Mouse (Mus musculus): ENCODE measurements around the gene Fam114a1.

Gene Fam114a1

DNA sequence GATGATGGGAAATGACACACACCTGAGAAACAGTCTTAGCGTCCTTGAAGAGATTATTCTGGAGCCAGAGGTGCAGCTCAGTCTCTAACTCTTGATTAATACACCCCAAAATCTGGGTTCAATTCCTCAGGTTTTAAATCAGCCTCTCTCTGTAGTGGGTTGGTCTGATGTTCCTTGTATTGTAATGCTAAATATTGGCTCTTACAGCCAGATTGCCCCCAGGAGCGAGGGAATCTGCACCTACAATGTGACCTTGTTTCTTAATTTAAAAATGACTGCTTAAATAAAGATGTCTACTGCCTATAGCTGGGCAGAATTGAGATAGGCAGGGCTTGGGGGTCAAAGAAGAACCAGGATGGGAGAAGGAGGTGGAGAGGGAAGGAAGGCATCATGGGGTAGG, 89.9 kb downstream of the Fam114a1 start:
- DNase-seq: no peak

- no peak for DNase-seq
These were observed 92.4 kb downstream of the Fam114a1 start for GRCm38 (mm10) chr5:65062236-65062635.

DNA sequence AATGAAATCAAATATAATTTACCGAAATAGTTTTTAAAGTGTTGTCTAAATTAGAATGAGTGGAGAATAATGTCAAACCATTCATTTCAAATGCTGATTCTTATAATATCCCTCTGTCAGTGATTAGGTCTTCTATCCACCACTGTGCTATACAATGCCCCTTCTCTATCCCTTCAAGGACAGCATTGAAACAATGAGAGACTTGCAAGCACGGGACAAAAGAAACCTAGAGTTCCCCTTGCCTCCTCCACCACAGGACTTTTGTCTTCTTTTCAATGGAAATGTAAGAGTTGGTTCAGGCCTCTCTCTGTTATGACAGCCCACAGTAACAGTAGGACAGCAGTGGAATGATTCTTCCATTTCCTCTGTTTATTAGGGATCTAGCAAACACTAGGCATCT, 93.4 kb downstream of the Fam114a1 start:
- DNase-seq: no peak

- no peak for DNase-seq
These were observed 98.3 kb downstream of the Fam114a1 start for GRCm38 (mm10) chr5:65068166-65068565.

GRCm38 (mm10) chr5:65069872-65070271, 100.0 kb downstream of the Fam114a1 start:
- DNase-seq: no peak

DNA sequence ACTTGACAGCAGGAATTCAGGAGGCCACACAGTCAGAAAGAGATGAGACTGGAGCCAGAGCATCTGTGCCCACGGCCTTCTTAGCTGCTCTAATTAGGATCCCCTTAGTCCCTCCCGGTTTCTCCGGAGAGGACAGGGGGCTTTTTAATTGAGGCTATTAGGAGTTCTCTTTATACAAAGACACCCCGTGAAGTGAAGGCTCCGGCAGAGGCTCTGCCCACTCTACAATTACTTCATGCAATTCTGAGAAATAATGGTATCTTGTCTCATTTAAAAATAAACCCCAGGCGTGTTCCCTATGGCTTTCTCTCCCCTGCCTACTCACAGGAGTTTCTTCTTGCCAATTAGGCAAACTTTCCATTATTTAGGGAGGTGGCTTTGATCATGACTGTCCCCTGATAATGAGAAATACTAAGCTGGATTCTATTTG, 101.8 kb downstream of the Fam114a1 start:
- no peak for DNase-seq

DNA sequence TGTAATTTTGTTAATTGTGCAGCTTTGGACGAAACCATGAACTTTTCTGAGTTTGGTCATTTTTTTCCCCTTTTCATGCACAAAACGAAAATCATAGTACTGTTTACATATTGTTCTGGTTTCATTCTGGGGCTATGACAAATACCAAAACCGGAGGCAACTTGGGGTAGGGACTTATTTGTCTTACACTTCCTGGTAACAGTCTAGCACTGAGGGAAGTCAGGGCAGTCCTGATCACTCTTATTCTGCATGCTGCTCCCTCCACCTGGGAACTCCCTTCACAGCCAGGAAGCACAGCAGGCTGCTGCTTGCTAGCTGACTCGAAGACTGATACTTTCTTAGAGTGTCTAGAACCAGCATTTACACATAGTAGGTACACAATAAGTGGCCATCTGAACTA, 103.4 kb downstream of the Fam114a1 start:
- no peak for DNase-seq

- no peak for DNase-seq
These were observed 104.8 kb downstream of the Fam114a1 start for GRCm38 (mm10) chr5:65074693-65075092.

- DNase-seq: no peak
These were observed 106.2 kb downstream of the Fam114a1 start for GRCm38 (mm10) chr5:65076087-65076486.

DNA sequence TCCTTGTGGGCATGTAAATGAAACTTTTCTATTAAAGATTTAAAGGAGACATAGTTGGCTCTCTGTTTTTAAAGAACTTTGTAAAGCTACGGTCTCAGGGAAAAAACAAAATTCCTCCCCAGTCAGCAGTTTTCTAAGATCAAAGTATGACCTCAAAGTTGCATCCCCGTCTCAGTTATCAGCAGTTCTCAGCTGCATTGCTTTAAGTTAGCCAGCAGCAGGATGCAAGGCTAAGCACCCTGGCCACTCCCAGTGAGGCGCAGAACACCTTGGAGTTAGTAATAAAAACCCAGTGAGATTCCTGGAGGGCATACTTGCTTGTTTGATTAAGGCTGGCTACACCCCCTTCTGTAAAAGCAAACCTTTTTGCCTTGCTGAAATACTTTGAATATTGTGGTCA, 106.9 kb downstream of the Fam114a1 start:
- DNase-seq: no peak

GRCm38 (mm10) chr5:65078081-65078480, 108.2 kb downstream of the Fam114a1 start:
- DNase-seq: no peak

DNA sequence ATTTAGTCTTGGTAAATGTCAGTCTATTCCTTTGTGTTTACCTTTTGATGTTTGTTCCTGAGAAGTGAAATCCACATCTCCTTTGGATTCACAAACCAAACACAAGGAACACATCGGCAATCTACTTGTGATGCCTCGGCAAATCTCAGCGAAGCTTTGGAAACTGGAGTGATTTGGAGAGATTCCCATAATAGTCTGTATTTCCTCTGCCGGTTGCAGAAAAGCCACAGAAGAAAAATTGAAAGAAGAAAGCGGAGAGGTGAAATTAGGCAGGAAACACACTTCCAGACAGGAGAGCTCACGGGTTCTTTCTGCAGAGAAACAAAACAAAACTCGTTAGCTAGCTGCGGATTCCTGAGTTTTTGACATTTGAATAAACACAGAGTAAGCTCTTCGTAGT, 110.0 kb downstream of the Fam114a1 start:
- no peak for DNase-seq

DNA sequence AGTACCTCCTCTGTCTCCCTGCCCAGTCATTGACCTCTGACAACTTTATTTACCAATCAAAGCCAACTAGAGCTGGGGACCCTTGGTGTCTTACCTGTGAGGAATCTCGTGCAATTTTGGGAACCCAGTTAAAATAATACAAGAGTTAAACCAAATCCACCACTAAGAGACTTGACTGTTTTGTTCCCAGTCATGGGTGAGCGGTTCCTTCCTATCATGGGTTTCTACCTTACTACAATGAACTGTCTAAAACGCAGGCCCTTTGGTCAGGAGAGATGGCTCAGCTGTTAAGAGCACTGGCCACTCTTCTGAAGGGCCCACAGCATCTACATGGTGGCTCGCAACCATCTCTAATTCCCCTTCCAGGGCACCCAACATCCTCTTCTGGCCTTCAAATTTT, 112.0 kb downstream of the Fam114a1 start:
- no peak for DNase-seq

- no peak for DNase-seq
These were observed 116.7 kb downstream of the Fam114a1 start for GRCm38 (mm10) chr5:65086522-65086921.

DNA sequence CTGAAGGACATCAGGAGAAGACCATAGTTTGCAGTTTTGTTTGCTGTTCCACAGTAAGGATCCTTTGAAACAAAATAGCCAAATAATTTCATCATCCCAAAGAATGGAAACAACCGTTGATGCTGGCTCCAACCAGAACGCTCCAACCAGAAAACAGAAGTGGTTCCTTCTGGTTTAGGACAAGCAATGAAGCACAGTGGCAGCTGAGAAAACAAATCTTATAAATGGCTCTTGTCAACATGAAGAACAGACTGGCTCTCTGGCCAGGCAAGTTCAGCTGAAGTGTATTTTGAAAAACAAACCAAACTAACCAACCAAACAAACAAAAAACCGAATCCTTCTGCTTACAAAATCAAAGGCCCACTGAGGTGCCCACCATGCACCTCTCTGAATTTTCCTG, 119.8 kb downstream of the Fam114a1 start:
- DNase-seq: no peak

DNA sequence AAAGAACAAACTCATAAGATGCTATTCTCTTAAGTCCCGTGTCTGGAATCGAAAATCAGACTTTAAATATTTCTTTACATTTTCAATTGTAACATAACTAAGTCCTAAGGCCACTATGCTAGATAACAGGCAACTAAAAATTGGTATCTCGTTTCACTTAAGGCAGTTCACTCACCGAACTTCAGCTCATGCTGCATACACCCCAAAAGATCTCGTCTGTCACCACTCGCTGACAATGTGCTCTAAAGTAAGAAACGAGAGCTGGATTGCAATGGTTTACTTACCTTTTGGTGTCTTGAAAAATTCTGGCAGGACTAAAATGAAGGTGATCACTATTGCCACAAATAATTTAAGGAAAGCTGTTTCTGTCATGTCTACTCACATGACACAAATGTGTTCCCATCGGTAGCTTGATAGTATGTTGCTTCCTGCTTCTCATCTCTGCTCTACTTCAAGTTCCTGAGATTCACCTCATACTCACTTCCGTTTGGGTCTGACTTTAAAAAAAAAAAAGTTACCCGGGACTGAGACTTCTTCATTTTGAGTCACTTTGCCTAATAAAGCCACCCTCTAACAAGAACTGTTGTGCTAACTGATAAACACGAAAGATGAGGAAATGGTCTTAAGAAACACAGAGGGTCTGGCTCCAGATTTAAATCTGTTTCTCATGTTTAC, 121.5 kb downstream of the Fam114a1 start:
- DNase-seq: no peak

Measured in layer of hippocampus, adult 9-11 months (tissue).